Mouse (Mus musculus) heart, postnatal 36 days (tissue): ENCODE data around the gene 1810010D01Rik. TPM values are rescaled to one million over a fixed set of nuclear protein-coding genes. Genes with fewer than 3 reads are reported as not detected.

Experiments used
- DNase-seq, 2 experiments: peaks; one replicate each; pipeline ENCODE4 v3.0.0; 2021 to 2022
- intact Hi-C: fragments of 180-260 bp; cut with DNase I; formaldehyde crosslinking; loops from one replicate; pipeline ENCODE4 v1.15.1; 2025
- total RNA-seq, 2 experiments: library from RNA; stranded (reverse); gene quantifications; 2 replicates each; pipeline ENCODE4 v1.2.3; 2021

1810010D01Rik gene
- total RNA-seq, 2 experiments from 2014 or later, result not detected

DNA sequence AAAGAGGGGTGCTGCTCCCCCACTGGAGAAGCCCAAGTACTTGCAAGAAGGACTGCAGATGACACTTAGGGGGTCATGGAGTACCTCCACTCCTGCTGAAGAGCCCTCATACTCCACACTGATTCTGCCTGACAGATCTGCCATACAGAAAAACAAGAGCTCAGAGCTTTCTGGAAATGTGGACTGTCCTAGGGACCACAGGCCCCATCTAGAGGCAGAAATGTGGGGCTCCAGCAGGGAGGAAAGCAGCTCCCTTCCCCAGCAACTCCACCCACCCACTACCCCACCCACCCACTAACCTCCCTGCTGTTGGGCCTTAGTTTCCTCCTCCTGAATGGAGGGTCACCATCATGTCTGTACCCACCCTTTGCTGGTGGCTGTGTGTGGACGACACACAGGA is 8.7 kb upstream of the 1810010D01Rik start:
- intact Hi-C loops, result loop anchor here (5.0 kb wide), 1 partner anchor 54 kb away; no protein-coding TSS in a partner anchor
- no peak for DNase-seq

DNA sequence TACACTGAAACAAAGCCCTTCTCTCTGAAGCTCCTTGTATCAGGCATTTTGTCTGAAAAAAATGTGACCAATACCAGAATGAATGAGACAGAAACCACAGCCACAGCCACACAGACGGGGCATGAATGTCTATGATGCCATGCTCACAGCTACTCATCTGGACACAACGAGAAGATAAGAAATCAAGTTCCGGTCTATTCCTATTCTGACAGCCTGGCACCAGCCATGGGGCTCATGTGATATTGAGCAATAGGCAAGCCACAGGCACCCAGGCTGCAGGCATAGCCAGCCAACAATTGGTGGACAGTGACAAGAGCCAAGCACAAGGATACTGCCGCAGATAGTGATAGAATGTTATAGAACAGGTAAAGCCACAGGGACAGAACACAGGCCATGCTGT is 7.6 kb upstream of the 1810010D01Rik start:
- intact Hi-C loops, result loop anchor here (5.0 kb wide), 1 partner anchor 53 kb away; no protein-coding TSS in a partner anchor
- DNase-seq, result peak; percentile 55 to 59

DNA sequence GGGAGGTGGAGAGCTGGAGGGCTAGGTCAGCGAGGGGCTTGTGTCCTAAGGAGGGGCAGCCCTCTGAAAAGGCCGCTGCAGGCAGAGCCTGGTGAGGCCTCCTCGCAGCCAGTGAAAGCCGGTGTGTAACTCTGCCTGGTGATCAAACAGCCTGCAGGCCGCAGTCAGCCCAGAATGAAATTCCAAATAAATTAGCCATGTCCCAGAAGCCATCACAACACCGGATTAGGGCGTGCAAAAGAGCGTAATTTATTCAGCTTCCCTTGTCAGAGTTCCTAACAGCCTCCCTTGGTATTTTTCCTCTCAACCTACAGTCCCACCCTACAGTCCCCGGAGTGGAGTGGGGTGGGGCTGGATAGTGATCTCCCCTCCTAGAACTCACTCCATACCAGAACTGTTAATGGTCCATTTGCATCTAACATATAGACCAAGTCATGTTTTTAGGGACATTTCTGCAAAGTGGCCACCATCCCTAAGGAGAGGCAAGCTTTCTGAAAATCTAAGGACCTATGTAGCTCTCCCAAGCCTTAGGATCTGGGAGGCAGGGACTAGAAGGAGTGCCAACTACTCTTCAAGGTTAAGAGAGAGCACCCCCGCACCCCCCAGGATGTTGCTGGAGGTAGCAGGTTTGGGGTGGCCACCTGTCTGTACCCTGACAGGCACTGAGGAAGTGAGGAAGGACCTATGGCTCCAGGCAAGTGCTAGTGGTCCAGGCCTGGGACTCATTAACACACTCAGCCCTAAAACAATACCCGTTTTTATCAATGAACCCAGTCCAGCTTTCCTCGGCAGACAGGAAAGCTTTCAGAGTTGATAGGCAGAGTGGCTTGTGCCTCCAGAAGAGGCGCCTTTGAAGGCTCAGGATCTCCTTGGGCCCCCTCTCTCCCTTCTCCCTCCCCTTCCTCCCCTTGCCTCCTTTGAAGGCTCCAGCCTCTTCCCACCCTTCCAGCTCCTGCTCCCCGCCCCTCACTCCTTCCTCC is 4.1 kb upstream of the 1810010D01Rik start:
- intact Hi-C loops, result no loop called here
- no peak for DNase-seq

DNA sequence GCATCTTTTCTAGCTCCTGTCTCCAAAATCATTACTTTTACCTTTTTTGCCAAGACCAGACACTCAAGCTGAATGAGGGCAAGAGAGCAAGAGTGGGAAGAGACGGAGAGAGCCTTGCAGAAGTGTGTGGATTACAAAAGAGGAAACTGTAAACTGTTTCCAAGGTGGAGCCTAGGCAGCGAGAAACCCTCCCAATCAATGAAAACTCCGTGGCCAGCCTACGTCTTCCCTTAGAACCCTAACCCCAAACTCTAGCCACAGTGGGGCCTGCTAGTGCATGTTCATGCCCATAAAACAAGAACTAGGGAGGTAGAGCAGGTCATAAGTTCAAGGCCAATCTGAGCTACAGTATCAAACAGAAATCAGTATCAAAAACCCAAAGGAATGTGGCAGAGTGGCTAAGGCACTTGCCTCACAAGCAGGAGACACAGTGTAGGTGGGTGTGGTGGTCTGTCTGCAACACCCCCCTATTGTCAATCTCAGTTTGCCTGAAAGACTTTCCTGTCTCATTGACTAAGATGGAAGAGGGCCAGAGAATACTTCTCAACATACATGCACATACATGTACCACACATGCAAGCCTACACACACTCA is 2.7 kb upstream of the 1810010D01Rik start:
- no peak for DNase-seq
- intact Hi-C loops, result no loop called here

DNA sequence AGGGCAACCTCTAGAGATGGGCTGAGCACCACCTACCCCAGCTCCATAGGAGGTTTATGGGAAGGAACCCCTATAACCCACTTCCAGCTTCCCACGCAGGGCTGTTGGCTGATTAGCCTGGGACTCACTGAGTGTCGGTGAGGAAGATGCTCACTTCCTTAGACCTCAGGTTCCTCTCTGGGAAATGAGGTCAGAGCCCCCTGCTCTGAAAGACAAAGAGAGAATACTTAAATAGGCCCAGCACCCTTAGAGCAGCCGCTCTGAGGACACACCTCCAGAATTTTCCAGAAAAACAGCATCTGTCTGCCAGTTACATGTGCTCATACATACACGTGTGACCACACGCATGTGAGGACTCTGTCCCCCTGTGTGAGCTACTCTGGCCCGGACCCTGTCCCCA is 1.1 kb downstream of the 1810010D01Rik start:
- DNase-seq, result no peak
- intact Hi-C loops, result loop anchor here (10.0 kb wide), 1 partner anchor 92 kb away; no protein-coding TSS in a partner anchor

DNA sequence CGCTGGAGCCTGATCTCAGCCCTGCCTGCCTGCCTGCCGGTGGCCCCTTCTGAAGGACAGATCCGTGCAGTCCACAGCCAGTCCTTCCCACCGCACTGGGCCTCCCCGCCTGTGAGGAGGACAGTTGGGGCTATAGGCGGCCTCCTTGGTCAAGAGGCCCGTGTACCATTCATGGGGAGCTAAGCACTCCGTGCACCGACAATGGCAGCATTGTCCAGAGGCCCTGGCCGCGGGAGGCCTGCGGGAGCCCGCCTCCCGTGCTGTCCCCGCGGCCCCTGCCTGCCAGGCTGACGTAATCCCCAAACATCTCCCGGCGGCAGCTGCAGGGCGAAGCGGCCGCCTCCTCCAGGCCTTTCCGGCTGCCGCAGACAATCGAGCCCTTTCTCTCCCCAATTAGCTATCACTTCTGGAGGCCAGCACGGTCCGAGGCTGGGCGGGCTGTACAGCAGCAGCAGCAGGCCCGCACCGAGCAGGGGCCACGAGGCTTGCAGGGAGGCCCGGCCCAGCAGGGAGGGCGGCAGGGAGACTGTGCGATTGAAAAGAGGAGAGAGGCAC is 1.8 kb downstream of the 1810010D01Rik start:
- DNase-seq, result peak; percentile 72 to 82
- intact Hi-C loops, result loop anchor here (10.0 kb wide), 1 partner anchor 91 kb away; no protein-coding TSS in a partner anchor

DNA sequence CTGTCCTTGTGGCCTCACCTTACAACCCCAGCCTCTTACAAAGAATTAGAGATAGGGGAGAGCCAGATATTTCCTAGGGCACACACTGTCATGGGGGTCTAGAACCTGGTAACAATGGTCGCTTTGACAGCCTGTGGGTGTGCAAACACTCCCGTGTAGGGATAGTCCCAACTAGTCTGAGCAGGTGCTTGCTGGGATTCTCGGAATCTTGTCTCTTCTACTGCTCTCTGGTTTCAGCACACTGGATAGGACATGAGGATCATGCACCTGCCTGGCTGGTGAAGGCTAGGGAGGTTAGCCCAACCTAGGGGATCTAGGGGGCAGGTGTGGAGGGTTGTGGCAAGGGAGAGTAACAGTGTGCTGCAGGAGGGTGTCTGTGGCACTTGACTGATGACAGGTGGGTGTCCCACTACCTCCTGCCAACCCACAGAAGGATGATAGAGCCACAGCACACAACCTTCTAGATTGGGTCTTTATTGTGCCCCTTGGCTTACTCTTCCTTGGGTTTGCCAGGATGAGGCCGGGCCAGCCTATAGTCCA is 2.5 kb downstream of the 1810010D01Rik start:
- intact Hi-C loops, result loop anchor here (10.0 kb wide), 1 partner anchor 91 kb away; no protein-coding TSS in a partner anchor

DNA sequence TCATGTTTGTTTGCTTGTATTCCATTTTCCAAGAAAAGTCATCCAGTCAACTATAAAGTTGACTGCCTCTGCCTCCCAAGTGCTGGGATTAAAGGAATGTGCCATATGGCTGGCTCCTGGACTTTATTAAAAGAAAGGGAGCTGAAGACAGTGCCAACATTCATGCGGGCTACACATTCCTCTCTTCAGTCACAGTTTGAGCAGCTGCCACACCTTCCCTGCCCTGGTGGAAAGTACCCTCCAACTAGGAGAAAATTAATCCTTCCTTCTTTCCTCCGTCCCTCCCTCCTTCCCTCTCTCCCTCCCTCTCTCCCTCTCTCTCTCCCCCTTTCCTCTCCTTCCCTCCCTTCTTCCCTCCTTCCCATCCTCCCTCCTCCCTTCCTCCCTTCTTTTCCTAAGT is 8.2 kb downstream of the 1810010D01Rik start:
- intact Hi-C loops, result loop anchor here (10.0 kb wide), 1 partner anchor 85 kb away; no protein-coding TSS in a partner anchor
- DNase-seq, result no peak

More for the DNA sequence above, 2.5 kb downstream of the 1810010D01Rik start:
- DNase-seq, result no peak

DNA sequence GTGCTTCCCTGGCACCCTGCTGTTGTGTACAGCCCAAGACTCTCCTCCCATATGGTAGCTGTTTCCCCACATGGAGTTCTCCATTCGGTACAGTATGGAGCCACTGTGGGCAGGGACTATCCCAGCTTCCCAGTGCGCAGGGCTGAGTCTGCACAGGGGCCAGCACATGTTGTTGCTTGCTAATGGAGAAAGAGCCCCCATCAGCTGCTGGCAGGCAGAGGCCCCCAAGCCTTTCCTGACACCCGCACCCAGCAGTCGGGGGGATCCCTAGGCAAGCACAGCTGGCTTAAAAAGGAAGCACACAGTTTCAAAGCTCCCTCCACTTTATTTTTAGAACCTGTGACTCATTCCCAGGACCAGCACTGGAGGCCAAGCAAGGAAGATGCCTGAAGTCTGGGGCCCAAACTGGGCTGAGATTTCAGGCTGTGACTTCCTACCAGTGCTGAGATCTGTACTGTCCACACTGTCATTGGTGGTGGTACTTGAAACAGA is 9.7 kb downstream of the 1810010D01Rik start:
- intact Hi-C loops, result no loop called here
- DNase-seq, result peak in 1 of 2 experiments; percentile 53

DNA sequence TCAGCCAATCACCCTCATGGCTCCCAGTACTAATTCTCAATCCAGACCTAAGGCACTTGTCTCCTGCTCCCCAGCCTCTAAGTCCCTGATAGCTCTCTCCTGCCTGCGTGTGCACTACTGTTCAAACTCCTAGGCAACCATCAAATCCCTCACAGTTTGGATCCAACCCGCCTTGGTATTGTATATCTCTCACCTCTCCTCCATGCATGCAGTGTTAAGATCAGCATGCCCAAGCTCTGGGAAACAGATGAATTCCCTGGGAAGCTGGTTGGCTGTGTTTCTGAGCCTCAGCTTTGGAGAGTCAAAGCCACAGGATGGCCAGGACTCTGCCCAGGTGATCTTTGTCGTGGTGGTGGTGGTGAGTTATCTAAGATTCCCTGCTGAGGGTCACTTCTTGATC is 10.2 kb downstream of the 1810010D01Rik start:
- intact Hi-C loops, result no loop called here

DNA sequence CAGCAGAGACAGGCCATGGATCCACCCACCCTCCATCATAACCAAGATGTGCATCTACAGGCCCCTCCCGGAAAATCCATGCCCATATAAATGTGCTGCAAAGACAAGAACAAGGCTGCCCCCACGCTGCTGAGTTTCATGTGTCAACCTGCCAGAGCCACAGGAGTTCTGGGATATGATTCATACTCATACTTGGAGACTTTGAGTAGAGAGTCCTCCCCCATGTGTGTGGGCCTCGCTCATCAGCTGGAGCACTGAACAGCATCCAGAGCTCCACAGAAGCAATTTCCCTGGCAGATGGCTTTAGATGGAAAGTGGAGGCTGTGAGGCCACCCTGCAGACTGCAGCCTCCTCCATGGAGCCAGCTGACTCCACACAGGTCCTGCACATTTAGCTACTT is 10.9 kb downstream of the 1810010D01Rik start:
- intact Hi-C loops, result no loop called here
- DNase-seq, result peak in 1 of 2 experiments; percentile 28

More for the DNA sequence above, 10.2 kb downstream of the 1810010D01Rik start:
- no peak for DNase-seq

DNA sequence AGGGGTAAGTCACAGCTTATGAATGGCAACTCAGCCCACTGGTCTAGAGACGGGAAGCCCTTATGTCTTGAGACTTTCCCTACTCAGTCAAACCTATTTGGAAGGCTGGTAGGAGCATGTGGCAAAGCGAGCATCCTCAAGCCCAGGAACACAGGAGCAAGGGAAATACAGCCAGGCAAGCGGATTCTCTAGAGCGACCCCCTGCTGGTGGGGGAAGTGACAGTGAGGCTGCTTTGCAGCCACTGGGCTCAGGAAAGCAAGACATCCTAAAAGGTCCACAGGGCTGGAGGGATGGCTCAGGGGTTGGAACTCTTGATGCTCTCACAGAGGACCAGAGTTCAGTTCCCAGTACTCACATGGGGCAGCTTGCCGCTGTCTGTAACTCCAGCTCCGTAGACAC is 11.6 kb downstream of the 1810010D01Rik start:
- DNase-seq, result no peak
- intact Hi-C loops, result no loop called here

DNA sequence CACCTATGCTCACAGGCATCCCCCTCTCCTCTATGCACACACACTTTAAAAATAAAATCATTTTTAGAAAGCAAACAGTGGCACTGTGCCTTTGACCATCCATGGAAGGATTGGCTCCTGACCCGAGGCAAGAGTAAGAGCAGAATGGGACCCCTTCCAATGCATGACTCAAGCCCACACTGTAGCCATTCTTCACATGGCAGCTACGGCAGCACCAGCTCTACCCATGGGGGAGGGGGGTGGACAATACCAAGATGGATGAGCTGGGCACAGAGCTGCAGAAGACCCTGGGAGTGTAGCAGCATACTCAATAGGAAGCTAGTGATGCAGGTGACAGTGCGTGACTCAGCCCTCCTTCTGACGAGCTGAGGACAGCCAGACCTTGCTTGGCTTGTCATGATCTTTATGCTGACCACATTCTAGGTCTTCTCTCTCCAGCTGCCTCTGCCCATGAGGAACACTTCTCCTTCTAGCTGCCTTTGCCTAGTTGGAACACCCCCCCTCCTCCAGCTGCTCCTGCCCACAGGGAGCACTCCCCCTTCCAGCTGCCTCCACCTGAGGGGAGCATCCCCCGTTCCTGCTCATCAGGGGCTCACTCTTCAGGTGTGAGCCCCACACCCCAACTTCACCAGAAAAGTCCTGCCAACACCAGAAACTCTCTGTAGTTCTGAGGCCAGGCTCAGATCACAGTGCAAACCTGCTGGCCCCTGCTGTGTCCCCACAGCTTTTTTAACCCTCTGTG is 12.6 kb downstream of the 1810010D01Rik start:
- peak in 1 of 2 experiments; percentile 42 for DNase-seq
- intact Hi-C loops, result no loop called here

DNA sequence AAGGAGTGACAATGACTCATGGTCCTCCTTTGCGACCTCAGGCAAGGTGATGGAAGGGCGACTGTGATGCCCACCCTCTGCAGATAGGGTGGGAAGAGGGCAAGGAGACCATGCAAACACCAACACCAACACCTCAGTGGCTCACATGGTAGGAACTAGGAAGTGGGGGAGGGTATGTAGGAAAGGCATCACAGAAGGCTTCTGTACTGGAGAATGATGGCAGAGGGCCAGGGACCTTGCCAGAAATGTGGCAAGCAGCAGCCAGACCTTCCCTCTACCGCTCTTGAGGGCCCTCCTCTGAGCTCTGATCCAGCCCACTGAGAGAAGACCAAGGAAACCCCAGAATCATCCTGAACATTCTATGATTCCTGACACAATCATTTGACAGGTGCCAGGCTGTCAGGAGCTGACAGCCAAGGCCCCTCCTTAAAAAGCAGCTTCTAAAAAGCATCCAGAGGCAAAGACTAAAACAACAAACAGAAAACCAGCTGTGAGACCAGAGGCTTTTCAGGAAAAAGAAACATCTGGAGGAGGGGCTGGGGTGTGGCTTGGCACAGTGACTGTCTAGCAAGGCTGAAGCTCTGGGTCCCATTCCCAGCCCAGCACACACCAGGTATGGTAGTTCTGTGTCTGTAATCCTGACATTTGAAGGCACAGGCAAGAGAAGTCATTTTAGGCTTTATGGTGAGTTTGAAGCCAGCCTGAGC is 13.3 kb downstream of the 1810010D01Rik start:
- DNase-seq, result peak; percentile 59 to 67
- intact Hi-C loops, result no loop called here

DNA sequence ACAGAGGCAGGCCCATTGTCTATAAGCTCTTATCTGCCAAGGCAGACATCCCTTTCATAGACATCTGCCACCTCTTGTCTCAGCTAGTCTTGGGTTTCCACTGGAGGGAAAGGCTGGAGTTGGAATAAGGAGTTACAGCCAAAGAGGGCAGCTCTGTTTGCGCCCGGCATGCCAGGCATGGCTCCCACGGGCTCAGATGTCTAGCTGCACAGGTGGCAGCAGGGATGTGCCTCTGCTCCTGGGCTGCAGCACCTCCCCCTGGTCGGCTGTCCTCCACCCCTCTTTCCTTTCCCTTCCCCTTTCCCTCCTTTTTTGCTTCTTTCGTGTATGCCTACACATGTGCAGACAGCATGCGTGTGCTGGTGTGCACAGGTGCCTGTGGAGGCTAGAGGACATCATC is 15.1 kb downstream of the 1810010D01Rik start:
- intact Hi-C loops, result no loop called here
- DNase-seq, result no peak

DNA sequence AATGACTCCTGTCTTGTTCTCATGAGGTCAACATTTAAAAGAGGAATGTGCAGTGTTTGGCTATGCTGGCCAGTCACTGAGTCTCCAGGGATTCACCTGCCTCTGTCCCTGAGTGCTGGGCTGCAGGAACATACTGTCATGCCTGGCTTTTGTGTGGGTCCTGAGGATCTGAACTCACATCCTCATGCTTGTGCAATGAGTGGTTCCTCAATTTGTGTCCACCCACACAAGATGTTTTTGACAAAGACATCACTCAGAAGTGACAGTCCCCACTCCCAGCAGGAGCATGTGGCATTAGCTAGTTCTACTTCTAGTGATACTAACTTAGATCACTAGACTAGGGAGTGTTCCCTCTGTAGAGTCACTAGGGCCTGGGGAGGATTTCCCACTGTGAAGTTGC is 17.4 kb downstream of the 1810010D01Rik start:
- DNase-seq, result no peak
- intact Hi-C loops, result no loop called here

DNA sequence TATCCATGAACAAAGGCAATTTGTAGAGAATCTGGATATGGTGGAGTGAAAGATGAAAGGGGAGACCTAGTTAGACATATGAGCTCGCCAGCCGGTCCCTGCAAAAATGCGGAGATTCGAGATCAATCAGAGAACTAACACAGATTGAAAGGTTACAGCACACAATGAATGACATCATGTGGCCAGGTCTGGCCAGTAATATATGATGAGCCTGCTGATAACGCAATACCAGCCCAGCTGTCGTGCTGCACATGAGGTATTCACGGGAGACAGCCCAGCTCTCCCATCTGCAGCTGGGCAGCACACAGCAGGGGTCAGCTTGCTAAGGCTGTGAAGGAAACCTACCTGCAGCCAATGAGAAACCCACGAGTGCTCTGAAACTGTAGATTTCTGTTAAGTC is 18.6 kb downstream of the 1810010D01Rik start:
- no peak for DNase-seq
- intact Hi-C loops, result no loop called here

DNA sequence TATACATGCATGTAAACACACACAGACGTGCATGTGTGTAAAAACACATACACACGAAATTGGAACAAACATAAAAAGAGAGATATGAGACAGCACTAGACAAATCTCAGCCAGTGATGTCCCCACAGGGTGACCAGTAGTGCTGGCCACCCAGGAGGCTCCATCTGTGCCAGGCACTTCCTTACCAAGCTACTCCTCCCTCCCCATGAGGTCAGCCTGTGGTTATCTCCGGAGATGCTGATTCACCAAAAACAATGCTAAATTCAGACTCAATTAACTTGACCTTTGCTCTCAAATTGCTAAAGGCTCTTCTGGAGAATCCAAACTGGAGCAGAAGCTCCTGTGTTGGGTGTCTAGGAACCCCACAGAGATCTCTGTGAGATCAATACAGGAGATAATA is 20.1 kb downstream of the 1810010D01Rik start:
- intact Hi-C loops, result no loop called here
- DNase-seq, result no peak

DNA sequence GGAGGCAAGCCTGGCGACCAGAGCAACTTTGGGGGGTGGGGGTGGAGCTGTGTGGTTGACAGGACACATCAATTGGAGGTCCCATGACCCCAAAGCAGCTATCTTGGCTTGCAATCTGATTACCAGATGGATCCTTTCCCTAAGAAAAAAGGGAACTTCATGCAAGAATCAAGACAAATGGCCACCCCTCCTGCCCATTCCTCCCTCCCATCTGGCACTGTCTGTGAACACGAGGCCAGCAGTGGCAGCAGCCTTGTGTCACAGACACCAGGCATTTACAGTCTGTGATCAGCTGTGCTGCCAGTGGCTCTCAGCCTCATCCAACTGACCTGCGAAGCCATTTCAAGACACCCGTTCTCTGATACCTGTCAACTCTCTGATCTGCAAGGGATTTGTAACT is 25.5 kb downstream of the 1810010D01Rik start:
- intact Hi-C loops, result no loop called here
- DNase-seq, result no peak
